Mouse (Mus musculus): Measurements from ENCODE around the gene Slc30a5. TPM values are rescaled to one million over a fixed set of nuclear protein-coding genes. Genes with fewer than 3 reads are reported as not detected.
"Not testable (repeated sequence)": the region's sequence is repeated elsewhere in the genome, so short reads cannot be mapped to it uniquely, and the experiment has no call there.

The Slc30a5 gene
- polyA plus RNA-seq, 1 experiment from 2014 or later: 53.7 TPM

DNA sequence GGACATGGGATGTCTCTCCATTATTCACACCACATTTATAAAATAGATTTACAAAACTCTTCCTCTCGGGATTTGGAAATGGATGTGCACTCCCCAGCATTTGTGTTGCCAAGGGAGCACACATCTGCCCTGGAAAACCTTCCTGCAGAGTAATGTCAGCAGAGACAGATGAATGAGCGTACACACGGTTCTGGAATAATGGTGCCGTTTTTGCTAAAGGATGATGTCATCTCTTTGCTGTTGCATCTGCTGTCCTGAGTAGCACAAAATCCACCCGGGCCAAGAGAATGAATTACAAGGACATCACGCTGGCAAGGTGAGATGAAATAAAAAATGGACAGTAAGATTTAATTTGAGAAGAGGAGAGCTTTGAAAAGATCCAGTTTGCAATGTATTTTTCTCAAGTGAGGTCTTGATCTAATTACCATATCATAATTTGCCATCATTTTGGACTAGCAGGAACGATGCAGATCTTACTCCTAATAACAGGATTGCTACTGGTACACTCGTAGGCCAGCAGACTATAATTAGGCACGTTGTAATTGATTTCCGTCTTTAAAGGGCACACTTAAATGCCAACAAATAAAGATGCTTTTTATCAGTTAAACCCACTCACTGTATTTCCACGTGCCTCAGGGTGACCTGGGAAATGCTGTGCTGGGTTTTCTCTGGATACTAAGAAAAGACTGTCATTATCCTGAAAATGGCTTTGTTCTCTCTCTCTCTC, 38.4 kb upstream of the Slc30a5 start:
- Histone ChIP-seq H3K27me3 (ENCODE audit: control insufficient read depth, insufficient read depth, low read length) (no peaks in the 10 kb centered on the region), H3K9me3 (replicated peaks; ENCODE audit: control insufficient read depth, low read length) (no peaks in the 10 kb centered on the region), H3K4me2 (ENCODE audit: low read depth, low read length) (no peak overlapping the region), H3K9ac (ENCODE audit: low read length) (no peak overlapping the region), H3K36me3 (ENCODE audit: control insufficient read depth, insufficient read depth, low read length) (no peaks in the 10 kb centered on the region), H3K4me3 (replicated peaks; ENCODE audit: low read length) (no peak overlapping the region), H3K4me1 (ENCODE audit: control insufficient read depth, insufficient read depth, low read length) (no peaks in the 10 kb centered on the region), H3K27ac (ENCODE audit: low read length) (no peak overlapping the region)
- 51% methylated on average over 11 of the region's 11 CpGs for WGBS
- ATAC-seq (ENCODE audit: insufficient read depth, low FRiP score): 0 out of 2 replicates have a peak, but pooled peaks have one; percentile 40

DNA sequence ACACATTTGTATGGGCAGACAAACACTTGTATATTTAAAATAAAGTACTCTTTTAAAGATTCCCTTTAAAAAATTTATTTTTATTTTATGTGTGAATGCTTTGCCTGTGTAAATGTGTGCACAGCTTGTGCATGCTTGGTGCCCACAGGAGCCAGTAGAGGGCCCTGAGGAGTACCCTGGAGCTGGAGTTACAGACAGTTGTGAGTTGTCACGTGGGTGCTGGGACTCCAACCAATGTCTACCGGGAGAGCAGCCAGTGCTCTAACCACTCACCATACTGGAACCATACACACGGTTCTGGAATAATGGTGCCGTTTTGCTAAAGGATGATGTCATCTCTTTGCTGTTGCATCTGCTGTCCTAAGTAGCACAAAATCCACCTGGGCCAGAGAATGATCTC, 36.6 kb upstream of the Slc30a5 start:
- Histone ChIP-seq H3K4me2 (ENCODE audit: low read depth, low read length) (no peak overlapping the region), H3K36me3 (ENCODE audit: control insufficient read depth, insufficient read depth, low read length) (no peaks in the 10 kb centered on the region), H3K4me3 (replicated peaks; ENCODE audit: low read length) (no peak overlapping the region), H3K27ac (ENCODE audit: low read length) (no peak overlapping the region), H3K4me1 (ENCODE audit: control insufficient read depth, insufficient read depth, low read length) (no peaks in the 10 kb centered on the region), H3K9me3 (replicated peaks; ENCODE audit: control insufficient read depth, low read length) (no peaks in the 10 kb centered on the region), H3K9ac (ENCODE audit: low read length) (no peak overlapping the region), H3K27me3 (ENCODE audit: control insufficient read depth, insufficient read depth, low read length) (no peaks in the 10 kb centered on the region)
- 70% methylated on average over 4 of the region's 4 CpGs for WGBS
- no peak for ATAC-seq (ENCODE audit: insufficient read depth, low FRiP score)

DNA sequence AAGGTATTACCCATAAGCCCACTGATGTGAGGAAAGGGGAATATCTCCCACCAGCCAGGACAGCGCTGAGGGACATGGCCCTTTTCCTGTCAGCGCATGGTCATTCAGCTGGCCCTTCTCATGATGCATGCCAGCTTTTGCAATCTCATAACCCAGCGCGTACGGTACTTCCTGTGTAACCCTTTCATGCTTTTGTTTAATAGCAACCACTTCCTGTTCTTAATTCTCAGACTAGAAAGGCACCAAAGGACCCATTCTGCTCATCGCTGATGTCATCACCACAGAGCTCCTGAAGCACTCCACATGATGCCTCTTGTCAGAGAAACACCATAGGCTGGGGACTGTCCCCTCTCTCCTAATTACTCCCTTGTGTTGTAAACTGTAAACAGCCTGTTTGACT, 33.1 kb upstream of the Slc30a5 start:
- ATAC-seq (ENCODE audit: insufficient read depth, low FRiP score): no peak
- Histone ChIP-seq H3K4me1 (ENCODE audit: control insufficient read depth, insufficient read depth, low read length) (no peaks in the 10 kb centered on the region), H3K9me3 (replicated peaks; ENCODE audit: control insufficient read depth, low read length) (no peaks in the 10 kb centered on the region), H3K4me2 (ENCODE audit: low read depth, low read length) (no peak overlapping the region), H3K27ac (ENCODE audit: low read length) (no peak overlapping the region), H3K9ac (ENCODE audit: low read length) (no peak overlapping the region), H3K27me3 (ENCODE audit: control insufficient read depth, insufficient read depth, low read length) (no peaks in the 10 kb centered on the region), H3K4me3 (replicated peaks; ENCODE audit: low read length) (no peak overlapping the region), H3K36me3 (ENCODE audit: control insufficient read depth, insufficient read depth, low read length) (no peaks in the 10 kb centered on the region)
- 53% methylated on average over 6 of the region's 6 CpGs for WGBS

DNA sequence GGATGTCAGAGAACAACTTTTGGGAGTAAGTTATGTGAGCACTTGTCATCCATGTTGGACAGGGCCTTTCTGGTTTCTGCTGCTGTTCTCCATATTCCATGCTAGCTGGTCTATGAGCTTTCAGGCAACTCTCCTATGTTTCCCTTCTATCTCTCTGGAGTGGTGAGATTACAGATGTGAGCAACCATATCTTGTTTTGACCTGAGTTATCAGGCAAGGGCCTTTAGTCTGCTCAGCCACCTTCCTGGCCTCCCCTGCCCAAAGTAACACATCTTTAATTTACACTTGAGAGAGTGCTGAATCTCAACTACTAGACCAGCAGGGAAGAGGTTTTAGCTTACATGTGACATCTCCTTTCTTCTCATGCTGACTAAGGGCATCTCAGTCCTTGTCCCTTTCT, 32.5 kb upstream of the Slc30a5 start:
- Histone ChIP-seq H3K9ac (ENCODE audit: low read length) (no peak overlapping the region), H3K4me1 (ENCODE audit: control insufficient read depth, insufficient read depth, low read length) (no peaks in the 10 kb centered on the region), H3K9me3 (replicated peaks; ENCODE audit: control insufficient read depth, low read length) (no peaks in the 10 kb centered on the region), H3K27me3 (ENCODE audit: control insufficient read depth, insufficient read depth, low read length) (no peaks in the 10 kb centered on the region), H3K27ac (ENCODE audit: low read length) (no peak overlapping the region), H3K4me3 (replicated peaks; ENCODE audit: low read length) (no peak overlapping the region), H3K4me2 (ENCODE audit: low read depth, low read length) (no peak overlapping the region), H3K36me3 (ENCODE audit: control insufficient read depth, insufficient read depth, low read length) (no peaks in the 10 kb centered on the region)
- no peak for ATAC-seq (ENCODE audit: insufficient read depth, low FRiP score)

DNA sequence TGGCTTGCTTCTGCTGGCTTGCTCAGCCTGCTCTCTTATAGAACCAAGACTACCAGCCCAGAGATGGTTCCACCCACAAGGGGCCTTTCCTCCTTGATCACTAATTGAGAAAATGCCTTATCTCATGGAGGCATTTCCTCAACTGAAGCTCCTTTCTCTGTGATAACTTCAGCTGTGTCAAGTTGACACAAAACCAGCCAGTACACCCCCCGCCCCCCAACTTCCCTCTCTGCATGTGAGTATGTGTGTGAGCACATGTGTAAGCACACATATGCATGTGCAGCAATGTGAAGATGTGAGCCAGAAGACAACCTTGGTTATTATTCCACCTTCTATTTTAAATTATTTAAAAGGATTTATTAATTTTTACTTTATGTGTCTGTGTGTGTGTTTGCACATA, 30.7 kb upstream of the Slc30a5 start:
- not testable (repeated sequence) for H3K27ac ChIP-seq (ENCODE audit: low read length); H3K4me2 ChIP-seq (ENCODE audit: low read depth, low read length); ATAC-seq (ENCODE audit: insufficient read depth, low FRiP score); H3K9me3 ChIP-seq (replicated peaks; ENCODE audit: control insufficient read depth, low read length); H3K27me3 ChIP-seq (ENCODE audit: control insufficient read depth, insufficient read depth, low read length); H3K4me3 ChIP-seq (replicated peaks; ENCODE audit: low read length); H3K4me1 ChIP-seq (ENCODE audit: control insufficient read depth, insufficient read depth, low read length); H3K9ac ChIP-seq (ENCODE audit: low read length); H3K36me3 ChIP-seq (ENCODE audit: control insufficient read depth, insufficient read depth, low read length)
- WGBS: 70% methylated on average over 1 of the region's 1 CpGs

DNA sequence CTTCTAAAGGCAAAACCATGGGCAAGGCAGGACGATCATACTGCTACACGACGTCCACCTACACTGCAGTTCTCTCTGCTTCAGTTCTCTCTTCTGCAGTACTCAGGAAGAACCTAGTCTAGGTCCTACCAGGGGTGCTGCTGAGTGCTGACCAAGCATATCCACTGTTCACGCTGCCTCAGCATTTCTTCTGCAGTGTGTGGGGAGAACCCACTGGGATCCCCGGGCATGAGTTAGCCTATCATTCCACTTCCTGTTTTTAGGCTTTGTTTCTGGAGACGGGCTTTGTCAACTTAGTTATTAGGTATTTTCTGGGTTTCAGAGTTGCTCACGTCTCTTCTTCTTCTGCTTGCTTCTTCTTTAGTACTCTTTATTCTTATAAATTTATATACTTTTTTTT, 25.9 kb upstream of the Slc30a5 start:
- Histone ChIP-seq H3K4me1 (ENCODE audit: control insufficient read depth, insufficient read depth, low read length) (no peaks in the 10 kb centered on the region), H3K36me3 (ENCODE audit: control insufficient read depth, insufficient read depth, low read length) (no peaks in the 10 kb centered on the region), H3K9me3 (replicated peaks; ENCODE audit: control insufficient read depth, low read length) (no peaks in the 10 kb centered on the region), H3K4me3 (replicated peaks; ENCODE audit: low read length) (no peak overlapping the region), H3K27me3 (ENCODE audit: control insufficient read depth, insufficient read depth, low read length) (no peaks in the 10 kb centered on the region), H3K4me2 (ENCODE audit: low read depth, low read length) (no peak overlapping the region), H3K9ac (ENCODE audit: low read length) (no peak overlapping the region), H3K27ac (ENCODE audit: low read length) (no peak overlapping the region)
- WGBS: 80% methylated on average over 7 of the region's 7 CpGs
- ATAC-seq (ENCODE audit: insufficient read depth, low FRiP score): no peak

DNA sequence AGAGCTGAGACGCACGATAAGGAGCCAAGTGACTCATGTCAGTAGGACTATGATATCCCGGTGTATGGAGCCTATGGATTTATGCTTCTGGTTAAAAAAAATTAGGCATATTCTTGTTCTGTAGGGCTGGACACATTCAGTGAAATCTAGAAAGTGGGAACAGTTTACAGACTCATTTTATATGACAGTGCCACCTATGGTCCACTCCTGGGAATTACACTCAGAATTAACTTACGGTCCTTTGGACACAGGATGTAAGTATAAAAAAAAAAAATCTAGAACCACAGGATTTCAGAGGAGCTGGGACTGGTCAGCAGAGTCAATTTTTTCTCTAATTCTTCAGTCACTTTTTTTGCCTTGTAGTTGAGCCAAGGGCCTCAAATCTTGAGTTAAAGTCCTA, 20.9 kb upstream of the Slc30a5 start:
- Histone ChIP-seq H3K27me3 (ENCODE audit: control insufficient read depth, insufficient read depth, low read length) (no peaks in the 10 kb centered on the region), H3K4me1 (ENCODE audit: control insufficient read depth, insufficient read depth, low read length) (no peaks in the 10 kb centered on the region), H3K9me3 (replicated peaks; ENCODE audit: control insufficient read depth, low read length) (no peaks in the 10 kb centered on the region), H3K36me3 (ENCODE audit: control insufficient read depth, insufficient read depth, low read length) (no peaks in the 10 kb centered on the region), H3K4me3 (replicated peaks; ENCODE audit: low read length) (no peak overlapping the region), H3K4me2 (ENCODE audit: low read depth, low read length) (no peak overlapping the region), H3K9ac (ENCODE audit: low read length) (no peak overlapping the region), H3K27ac (ENCODE audit: low read length) (no peak overlapping the region)
- 51% methylated on average over 4 of the region's 4 CpGs for WGBS
- no peak for ATAC-seq (ENCODE audit: insufficient read depth, low FRiP score)

DNA sequence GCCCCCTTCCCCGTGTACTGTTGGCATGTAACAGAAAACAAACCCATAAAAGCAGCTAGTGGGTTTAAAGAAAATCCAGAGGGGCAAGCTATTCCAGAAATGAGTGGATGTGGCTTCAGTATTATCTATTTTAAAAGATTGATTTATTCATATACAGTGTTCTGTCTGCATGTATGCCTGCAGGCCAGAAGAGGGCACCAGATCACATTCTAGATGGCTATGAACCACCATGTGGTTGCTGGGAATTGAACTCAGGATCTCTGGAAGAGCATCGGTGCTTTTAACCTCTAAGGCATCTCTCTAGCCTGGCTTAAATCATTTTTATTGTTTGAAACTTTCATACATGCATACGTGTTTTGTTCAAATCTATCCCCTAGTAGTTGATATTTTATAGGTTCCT, 19.9 kb upstream of the Slc30a5 start:
- Histone ChIP-seq H3K4me1 (ENCODE audit: control insufficient read depth, insufficient read depth, low read length) (no peaks in the 10 kb centered on the region), H3K27ac (ENCODE audit: low read length) (no peak overlapping the region), H3K36me3 (ENCODE audit: control insufficient read depth, insufficient read depth, low read length) (no peaks in the 10 kb centered on the region), H3K4me3 (replicated peaks; ENCODE audit: low read length) (no peak overlapping the region), H3K9me3 (replicated peaks; ENCODE audit: control insufficient read depth, low read length) (no peaks in the 10 kb centered on the region), H3K27me3 (ENCODE audit: control insufficient read depth, insufficient read depth, low read length) (no peaks in the 10 kb centered on the region), H3K4me2 (ENCODE audit: low read depth, low read length) (no peak overlapping the region), H3K9ac (ENCODE audit: low read length) (no peak overlapping the region)
- 73% methylated on average over 3 of the region's 3 CpGs for WGBS
- ATAC-seq (ENCODE audit: insufficient read depth, low FRiP score): no peak

DNA sequence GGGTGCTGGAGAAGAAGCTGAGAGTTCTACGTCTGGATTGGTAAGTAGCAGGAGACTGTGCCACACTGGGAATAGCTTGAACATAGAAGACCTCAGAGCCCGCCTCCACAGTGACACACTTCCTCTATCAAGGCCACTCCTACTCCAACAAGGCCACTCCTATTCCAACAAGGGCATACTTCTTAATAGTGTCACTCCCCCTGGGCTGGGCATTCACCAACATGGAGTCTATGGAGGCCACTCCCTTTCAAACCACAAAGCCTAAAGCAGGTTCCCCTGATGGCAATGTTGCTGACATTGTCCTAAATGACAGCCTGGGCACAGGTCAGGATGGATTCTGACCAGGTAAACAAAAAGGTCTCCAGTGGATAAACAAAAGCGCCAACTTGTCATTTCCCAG, 15.9 kb upstream of the Slc30a5 start:
- Histone ChIP-seq H3K4me1 (ENCODE audit: control insufficient read depth, insufficient read depth, low read length) (no peaks in the 10 kb centered on the region), H3K27ac (ENCODE audit: low read length) (no peak overlapping the region), H3K4me3 (replicated peaks; ENCODE audit: low read length) (no peak overlapping the region), H3K36me3 (ENCODE audit: control insufficient read depth, insufficient read depth, low read length) (no peaks in the 10 kb centered on the region), H3K27me3 (ENCODE audit: control insufficient read depth, insufficient read depth, low read length) (no peaks in the 10 kb centered on the region), H3K9ac (ENCODE audit: low read length) (no peak overlapping the region), H3K4me2 (ENCODE audit: low read depth, low read length) (no peak overlapping the region), H3K9me3 (replicated peaks; ENCODE audit: control insufficient read depth, low read length) (no peaks in the 10 kb centered on the region)
- WGBS: 82% methylated on average over 3 of the region's 3 CpGs
- no peak for ATAC-seq (ENCODE audit: insufficient read depth, low FRiP score)
